ENCODE assay signal across 8 mouse cellular contexts in the genomic region with DNA sequence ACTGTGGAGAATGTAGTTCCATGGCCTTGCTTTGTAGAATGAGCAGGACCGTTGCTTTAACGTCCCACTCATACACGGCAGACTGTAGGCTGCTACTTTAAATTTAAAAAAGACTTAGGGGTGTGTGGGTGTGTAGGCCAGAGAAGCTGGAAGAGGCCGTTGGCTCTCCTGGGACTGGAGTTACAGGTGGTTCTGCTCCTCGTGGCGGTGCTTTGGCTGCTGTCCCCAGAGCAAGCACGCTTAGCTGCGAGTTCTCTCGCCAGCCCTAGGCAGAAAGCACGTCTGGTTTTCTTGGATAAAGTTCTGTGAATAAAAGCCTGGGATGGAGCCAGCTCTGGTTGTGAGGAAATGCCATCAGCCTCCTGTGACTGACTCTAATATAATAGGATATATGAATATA. TPM values are rescaled to one million over a fixed set of nuclear protein-coding genes. Genes with fewer than 3 reads are reported as not detected.
A peak's percentile ranks its signal among the peaks of the same experiment; 100 is the strongest.
DNase-seq lines count a peak whose midpoint lies in the region; ATAC-seq lines count a peak whose summit lies in the region.

No protein-coding gene starts in this region.

- no peak for ATAC-seq in heart, embryonic 12.5 days (ENCODE audit: insufficient number of reproducible peaks, low FRiP score)

- H3K4me3 ChIP-seq in heart, embryonic 12.5 days: no peak overlapping the region; the same call in 1 of the 2 replicates

- H3K9ac ChIP-seq in heart, embryonic 12.5 days: no peak overlapping the region

- no peaks in the 10 kb centered on the region for H3K27me3 ChIP-seq in heart, embryonic 12.5 days (replicated peaks)

- H3K4me1 ChIP-seq in heart, embryonic 12.5 days (replicated peaks): peaks cover 21% of the 10 kb centered on the region; the same call in 1 of the 2 replicates

- H3K27ac ChIP-seq in heart, embryonic 12.5 days (ENCODE audit: poor library complexity, severe bottlenecking): no peak overlapping the region; the same call in 1 of the 2 replicates

- peak overlapping the region; percentile 48 for H3K4me2 ChIP-seq in heart, embryonic 12.5 days

- no peaks in the 10 kb centered on the region for H3K36me3 ChIP-seq in heart, embryonic 12.5 days

- intact Hi-C loops in left cerebral cortex, postnatal 36 days (cut with DNase I): no loop called here

- peak; percentile 36 to 59 for DNase-seq in frontal cortex, postnatal 36 days (ENCODE audit: low spot score in 2 of 2)
- DNase-seq in frontal cortex, postnatal 25 days (ENCODE audit: low spot score in 2 of 2): no peak
- peak; percentile 35 for DNase-seq in R1 (ENCODE audit: low read depth, low spot score)
- DNase-seq in left cerebral cortex, postnatal 36 days (ENCODE audit: low spot score in 2 of 2): peak; percentile 46 to 51
- DNase-seq in testis, postnatal 14 days (ENCODE audit: low spot score): peak; percentile 67
- no peak for DNase-seq in spleen, postnatal 36 days (ENCODE audit: low spot score in 2 of 2)
- no peak for DNase-seq in T-cell, adult 2 months (ENCODE audit: low spot score)

- H3K9me3 ChIP-seq in heart, embryonic 12.5 days (replicated peaks): no peaks in the 10 kb centered on the region

- 68% methylated on average over 10 of the region's 10 CpGs for WGBS in heart, embryonic 12.5 days

RNA-seq across cellular contexts. Expression of gene Acp6, which starts 2.3 kb away (rescaled TPM):
- 60.5 and 61.7 TPM in 2 replicates for polyA plus RNA-seq in heart, embryonic 12.5 days (2016; fragmentation: Nextera tagmentation; extraction: Ambion mirVana)
- 10 to 100 TPM; 19.4 to 32.4 TPM for total RNA-seq in left cerebral cortex, postnatal 36 days (2021)

Comparison
In these comparisons a context has a peak if more than half of its experiments do, and no peak if none do; other contexts are left out.
1. DNase-seq: peak in frontal cortex, postnatal 36 days (2 of 2), R1 (single experiment), left cerebral cortex, postnatal 36 days (2 of 2) and testis, postnatal 14 days (single experiment); none in frontal cortex, postnatal 25 days (0 of 2), spleen, postnatal 36 days (0 of 2) and T-cell, adult 2 months (single experiment).